Mouse (Mus musculus) liver, postnatal 0 days (tissue): ENCODE results near the gene Gdf9.

Experiments
- CTCF ChIP-seq: sonication (generic); IDR thresholded peaks from 2 replicates; pipeline ENCODE4 v1.5.1; 2016; ENCODE audit warnings: antibody characterized with exemption, low read depth
- EP300 ChIP-seq: IDR thresholded peaks from 2 replicates; pipeline ENCODE4 v1.6.1; 2016; ENCODE audit warnings: antibody characterized with exemption, low read depth, mild to moderate bottlenecking

- TF ChIP-seq CTCF: no peak
- no peak for TF ChIP-seq EP300
Measured at GRCm38 (mm10) chr11:53435504-53435903, 4.7 kb downstream of the Gdf9 start.
